9 mouse cellular contexts compared by ENCODE assay signal in the genomic region with DNA sequence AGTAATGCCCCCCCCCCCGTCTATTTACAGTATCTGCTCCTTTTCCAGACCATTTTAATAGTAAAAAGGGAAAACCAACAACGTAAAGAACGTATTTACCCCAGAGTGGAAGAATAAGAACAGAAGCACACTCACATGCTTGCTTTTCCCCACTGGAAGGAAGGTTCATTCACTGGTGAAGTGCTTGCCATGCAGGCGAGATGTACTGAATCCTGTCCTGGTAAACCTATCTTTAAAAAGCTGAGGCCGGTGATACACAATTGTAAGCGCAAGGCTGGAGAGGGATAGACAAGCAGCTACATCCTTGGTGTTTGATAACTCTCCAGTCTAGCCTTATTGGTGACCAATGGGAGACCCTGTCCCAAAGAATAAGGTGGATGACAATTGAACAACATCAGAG. TPM values are rescaled to one million over a fixed set of nuclear protein-coding genes. Genes with fewer than 3 reads are reported as not detected.
DNase-seq lines count a peak whose midpoint lies in the region; ATAC-seq and TF ChIP-seq lines count a peak whose summit lies in the region.
"Had no signal": no experiment of that assay in that cellular context is flagged by ENCODE, and none has a peak within 500 bp of the region (broad histone marks: within the 10 kb centered on the region; RNA-seq: fewer than 3 reads in every experiment).

No protein-coding gene starts in this region.

- H3K9me3 ChIP-seq in lung, embryonic 15.5 days, result no peaks in the 10 kb centered on the region
- no peaks in the 10 kb centered on the region for H3K9me3 ChIP-seq in intestine, postnatal 0 days (ENCODE audit: control insufficient read depth)
- no peaks in the 10 kb centered on the region for H3K9me3 ChIP-seq in stomach, embryonic 14.5 days (ENCODE audit: control insufficient read depth, low read depth, low read length)

- DNase-seq in embryo, embryonic 10.5 days (ENCODE audit: low spot score), result peak; percentile 12
- DNase-seq in embryo, embryonic 11 days, result no peak
- DNase-seq in lung, postnatal 10 days, result no peak
- DNase-seq in cerebellum, adult 9-10 months, result no peak
- no peak for DNase-seq in gastrocnemius, postnatal 36 days
- DNase-seq: lung, postnatal 36 days had no signal

- no peaks in the 10 kb centered on the region for H3K36me3 ChIP-seq in lung, embryonic 15.5 days
- no peaks in the 10 kb centered on the region for H3K36me3 ChIP-seq in intestine, postnatal 0 days (ENCODE audit: control insufficient read depth, insufficient read depth)
- no peaks in the 10 kb centered on the region for H3K36me3 ChIP-seq in stomach, embryonic 14.5 days (ENCODE audit: control insufficient read depth, insufficient read depth, low read length)

- no peak for TF ChIP-seq CTCF in intestine, postnatal 0 days (IDR thresholded peaks at IDR 0.05; ENCODE audit: low read depth)

- H3K4me3 ChIP-seq in lung, embryonic 15.5 days, result peak overlapping the region; percentile 61
- H3K4me3 ChIP-seq in intestine, postnatal 0 days (ENCODE audit: low read depth, low read length), result no peak overlapping the region
- H3K4me3 ChIP-seq in stomach, embryonic 14.5 days (ENCODE audit: low read depth, low read length), result 0 out of 2 replicates have a peak overlapping the region, but pooled peaks have one; percentile 57

- WGBS in lung, embryonic 15.5 days, result 64% methylated on average over 6 of the region's 6 CpGs
- 79% methylated on average over 6 of the region's 6 CpGs for WGBS in intestine, postnatal 0 days
- 70% methylated on average over 6 of the region's 6 CpGs for WGBS in stomach, embryonic 14.5 days

- H3K27me3 ChIP-seq in lung, embryonic 15.5 days, result peaks cover 23% of the 10 kb centered on the region
- H3K27me3 ChIP-seq in intestine, postnatal 0 days (replicated peaks; ENCODE audit: control insufficient read depth, insufficient read depth, low read length), result peaks cover 25% of the 10 kb centered on the region
- peaks cover 9% of the 10 kb centered on the region for H3K27me3 ChIP-seq in stomach, embryonic 14.5 days (ENCODE audit: control insufficient read depth, insufficient read depth, low read length)

- H3K9ac ChIP-seq in lung, embryonic 15.5 days, result no peak overlapping the region
- no peak overlapping the region for H3K9ac ChIP-seq in intestine, postnatal 0 days (ENCODE audit: low read depth, low read length)
- no peak overlapping the region for H3K9ac ChIP-seq in stomach, embryonic 14.5 days (replicated peaks; ENCODE audit: low read depth, low read length)

- H3K4me1 ChIP-seq in lung, embryonic 15.5 days, result peaks cover 13% of the 10 kb centered on the region; the same call in 1 of the 2 replicates
- H3K4me1 ChIP-seq in intestine, postnatal 0 days (replicated peaks; ENCODE audit: control insufficient read depth, insufficient read depth, low read length), result no peaks in the 10 kb centered on the region
- 0 out of 2 replicates have a peak, but pooled peaks cover 5% of the 10 kb centered on the region for H3K4me1 ChIP-seq in stomach, embryonic 14.5 days (ENCODE audit: control insufficient read depth, insufficient read depth, low read length)

- ATAC-seq in lung, embryonic 15.5 days (ENCODE audit: borderline replicate concordance, extremely low read depth, low FRiP score, low TSS enrichment), result no peak
- no peak for ATAC-seq in intestine, postnatal 0 days
- no peak for ATAC-seq in stomach, embryonic 14.5 days (ENCODE audit: insufficient number of reproducible peaks, insufficient read depth, low FRiP score, low read depth)

- H3K27ac ChIP-seq in lung, embryonic 15.5 days, result no peak overlapping the region
- no peak overlapping the region for H3K27ac ChIP-seq in intestine, postnatal 0 days (ENCODE audit: low read depth, low read length)
- no peak overlapping the region for H3K27ac ChIP-seq in stomach, embryonic 14.5 days (ENCODE audit: low read length)

- intact Hi-C loops in gastrocnemius, postnatal 36 days (cut with DNase I), result no loop called here

- H3K4me2 ChIP-seq in lung, embryonic 15.5 days, result peak overlapping the region; percentile 97
- peak overlapping the region; percentile 93; the same call in 1 of the 2 replicates for H3K4me2 ChIP-seq in intestine, postnatal 0 days (replicated peaks; ENCODE audit: low read depth)
- peak overlapping the region; percentile 91; the same call in 1 of the 2 replicates for H3K4me2 ChIP-seq in stomach, embryonic 14.5 days (replicated peaks; ENCODE audit: low read depth, low read length)

RNA-seq across cellular contexts. Expression of a gene that starts 1.8 kb away (rescaled TPM):
- polyA plus RNA-seq in lung, embryonic 15.5 days (2015; fragmentation: Nextera tagmentation; extraction: Ambion mirVana), result 0.95 and 1.6 TPM in 2 replicates
- 2.0 and 3.7 TPM in 2 replicates for polyA plus RNA-seq in intestine, postnatal 0 days (2015; fragmentation: Nextera tagmentation; extraction: Ambion mirVana)
- polyA plus RNA-seq in stomach, embryonic 14.5 days (2014; fragmentation: Nextera tagmentation; extraction: Ambion mirVana), result 0.42 and 0.48 TPM in 2 replicates
- not detected for total RNA-seq in gastrocnemius, postnatal 36 days (2021)
